Mouse (Mus musculus) B cell, adult 67 days (primary cell): Measurements from ENCODE around the gene Sult4a1. TPM values are rescaled to one million over a fixed set of nuclear protein-coding genes. Genes with fewer than 3 reads are reported as not detected.

Source experiments
- total RNA-seq, 2 experiments: library from RNA; stranded (reverse); gene quantifications; 4 replicates each; pipeline ENCODE4 v1.2.4; 2023

Sult4a1 gene
- total RNA-seq: not detected

DNA sequence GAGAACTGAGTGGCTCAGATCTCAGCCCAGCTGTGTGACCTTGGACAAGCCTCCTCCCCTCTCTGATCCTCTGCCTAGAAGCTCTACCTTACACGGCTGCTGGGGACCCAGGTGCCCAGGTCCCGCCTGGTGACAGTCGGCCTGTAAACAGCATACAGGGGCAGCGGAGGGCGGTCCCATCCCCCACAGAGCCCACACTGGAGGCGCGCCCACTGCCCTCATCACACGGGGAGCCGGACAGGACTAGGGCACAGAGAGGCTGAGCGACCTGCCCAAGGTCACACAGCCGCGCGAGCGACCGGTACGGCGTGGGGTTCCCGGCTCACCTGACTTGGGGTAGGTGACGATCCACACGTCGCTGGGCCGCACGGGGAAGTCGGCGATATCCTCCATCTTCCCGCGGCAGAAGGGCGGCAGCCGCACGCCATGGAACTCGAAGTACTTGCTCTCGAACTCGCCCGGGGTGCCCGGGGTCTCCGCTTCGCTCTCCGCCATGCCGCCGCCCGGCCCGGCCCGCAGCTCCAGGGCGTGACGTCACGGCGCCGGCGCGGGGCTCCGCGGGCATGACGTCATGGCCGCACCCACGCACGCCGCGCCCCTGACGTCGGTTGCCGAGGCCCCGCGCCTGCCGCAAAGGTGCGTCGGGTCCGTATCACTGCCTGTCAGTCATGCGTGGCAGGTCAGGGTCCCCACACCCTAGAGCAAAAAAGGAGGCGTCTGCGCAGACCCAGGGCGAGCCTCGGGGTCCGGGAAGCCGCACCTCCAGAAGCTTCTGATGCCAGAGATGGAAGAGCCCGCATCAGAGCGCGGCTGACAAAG lies at the start of gene Sult4a1:
Gene Sult4a1, minus strand, starts transcription at position 650 of the 819 bp plus-strand sequence.

DNA sequence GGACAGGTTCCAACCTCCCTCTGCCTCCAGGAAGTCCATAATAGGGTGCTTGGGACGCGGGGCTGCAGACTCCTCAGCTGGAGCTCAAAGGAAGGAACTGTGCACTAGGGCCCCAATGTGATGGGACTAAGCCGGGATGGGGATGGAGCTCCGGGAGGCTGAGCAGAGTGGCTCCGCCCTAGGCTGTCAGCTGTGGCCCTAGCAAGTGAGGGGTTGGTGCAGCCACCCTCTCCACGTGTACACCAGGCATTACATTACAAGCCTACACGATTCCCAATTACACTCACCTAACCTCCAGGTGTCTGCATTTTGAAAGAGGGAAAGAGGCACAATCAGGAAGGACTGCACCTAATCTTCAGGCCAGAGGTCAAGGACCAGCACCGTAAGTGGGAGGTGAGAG lies 17.5 kb upstream of the Sult4a1 start, which contains the start of gene Pnpla5:
Gene Pnpla5, minus strand, starts transcription at position 101 of the 400 bp plus-strand sequence.

GRCm38 (mm10) chr15:84065140-84065539 lies 40.4 kb downstream of the Sult4a1 start, which contains the start of gene Efcab6:
Gene Efcab6 (minus strand): TSS chr15:84065379.

Other genes with a start within 250 kb of the Sult4a1 start
- gene Efcab6, start 40.4 kb downstream of the Sult4a1 start, total RNA-seq: not detected
- gene Pnpla5, start 17.4 kb upstream of the Sult4a1 start, total RNA-seq: not detected
- gene Pnpla3, start 62.1 kb upstream of the Sult4a1 start, total RNA-seq: not detected
- 10 to 100 TPM; 80.0 to 80.1 TPM for gene Samm50, start 86.5 kb upstream of the Sult4a1 start, total RNA-seq
- gene Parvb, start 126.3 kb upstream of the Sult4a1 start, total RNA-seq: under 1 TPM; 0.15 to 0.17 TPM
- 100 to 1,000 TPM; 101 to 108 TPM for gene Parvg, start 218.3 kb upstream of the Sult4a1 start, total RNA-seq